Mouse (Mus musculus): ENCODE results near the gene Nell1. TPM values are rescaled to one million over a fixed set of nuclear protein-coding genes. Genes with fewer than 3 reads are reported as not detected.

Gene Nell1
- total and polyA plus RNA-seq, 2 experiments: not detected

- Histone ChIP-seq H3K4me1 (ENCODE audit: control insufficient read depth, insufficient read depth, low read length) (no peaks in the 10 kb centered on the region), H3K79me2 (ENCODE audit: control insufficient read depth, insufficient read depth, low read length) (no peaks in the 10 kb centered on the region), H3K27ac (replicated peaks; ENCODE audit: insufficient read depth, low read depth, low read length) (no peak overlapping the region), H3K36me3 (ENCODE audit: control insufficient read depth, insufficient read depth, low read length) (no peaks in the 10 kb centered on the region), H3K27me3 (ENCODE audit: control insufficient read depth, insufficient read depth, low read length) (no peaks in the 10 kb centered on the region), H3K9ac (ENCODE audit: low read depth, low read length) (no peak overlapping the region), H3K4me3 (ENCODE audit: insufficient read depth, low read depth, low read length) (no peak overlapping the region)
- no peak for DNase-seq (ENCODE audit: extremely low read depth, low read depth, low spot score)
- 72% methylated on average over 2 of the region's 2 CpGs for WGBS
- no peak for TF ChIP-seq CTCF (IDR thresholded peaks at IDR 0.05; ENCODE audit: low read depth, low read length)
- no peak for TF ChIP-seq POLR2A (IDR thresholded peaks at IDR 0.05; ENCODE audit: extremely low read depth, insufficient read depth, low read length)
Observed at GRCm38 (mm10) chr7:50005268-50005667, 30.6 kb downstream of the Nell1 start.

- 52% methylated on average over 13 of the region's 13 CpGs for WGBS
- Histone ChIP-seq H3K79me2 (ENCODE audit: control insufficient read depth, insufficient read depth, low read length) (no peaks in the 10 kb centered on the region), H3K27me3 (ENCODE audit: control insufficient read depth, insufficient read depth, low read length) (no peaks in the 10 kb centered on the region), H3K27ac (replicated peaks; ENCODE audit: insufficient read depth, low read depth, low read length) (no peak overlapping the region), H3K36me3 (ENCODE audit: control insufficient read depth, insufficient read depth, low read length) (no peaks in the 10 kb centered on the region), H3K4me3 (ENCODE audit: insufficient read depth, low read depth, low read length) (no peak overlapping the region), H3K4me1 (ENCODE audit: control insufficient read depth, insufficient read depth, low read length) (no peaks in the 10 kb centered on the region), H3K9ac (ENCODE audit: low read depth, low read length) (no peak overlapping the region)
- no peak for DNase-seq (ENCODE audit: extremely low read depth, low read depth, low spot score)
- TF ChIP-seq POLR2A (IDR thresholded peaks at IDR 0.05; ENCODE audit: extremely low read depth, insufficient read depth, low read length): no peak
- no peak for TF ChIP-seq CTCF (IDR thresholded peaks at IDR 0.05; ENCODE audit: low read depth, low read length)
Observed at GRCm38 (mm10) chr7:50035187-50036153, 60.8 kb downstream of the Nell1 start.

- TF ChIP-seq POLR2A (IDR thresholded peaks at IDR 0.05; ENCODE audit: extremely low read depth, insufficient read depth, low read length): no peak
- TF ChIP-seq CTCF (IDR thresholded peaks at IDR 0.05; ENCODE audit: low read depth, low read length): no peak
- no peaks in the 10 kb centered on the region for H3K79me2 ChIP-seq (ENCODE audit: control insufficient read depth, insufficient read depth, low read length)
- 40% methylated on average over 6 of the region's 6 CpGs for WGBS
- no peak overlapping the region for H3K4me3 ChIP-seq (ENCODE audit: insufficient read depth, low read depth, low read length)
- no peak for DNase-seq (ENCODE audit: extremely low read depth, low read depth, low spot score)
- H3K4me1 ChIP-seq (ENCODE audit: control insufficient read depth, insufficient read depth, low read length): no peaks in the 10 kb centered on the region
- no peak overlapping the region for H3K27ac ChIP-seq (replicated peaks; ENCODE audit: insufficient read depth, low read depth, low read length)
- H3K9ac ChIP-seq (ENCODE audit: low read depth, low read length): no peak overlapping the region
- no peaks in the 10 kb centered on the region for H3K27me3 ChIP-seq (ENCODE audit: control insufficient read depth, insufficient read depth, low read length)
- no peaks in the 10 kb centered on the region for H3K36me3 ChIP-seq (ENCODE audit: control insufficient read depth, insufficient read depth, low read length)
Observed at GRCm38 (mm10) chr7:50041112-50041511, 66.4 kb downstream of the Nell1 start.

- DNase-seq (ENCODE audit: extremely low read depth, low read depth, low spot score): no peak
- Histone ChIP-seq H3K4me1 (ENCODE audit: control insufficient read depth, insufficient read depth, low read length) (no peaks in the 10 kb centered on the region), H3K27ac (replicated peaks; ENCODE audit: insufficient read depth, low read depth, low read length) (no peak overlapping the region), H3K9ac (ENCODE audit: low read depth, low read length) (no peak overlapping the region), H3K4me3 (ENCODE audit: insufficient read depth, low read depth, low read length) (no peak overlapping the region), H3K79me2 (ENCODE audit: control insufficient read depth, insufficient read depth, low read length) (no peaks in the 10 kb centered on the region), H3K36me3 (ENCODE audit: control insufficient read depth, insufficient read depth, low read length) (no peaks in the 10 kb centered on the region), H3K27me3 (ENCODE audit: control insufficient read depth, insufficient read depth, low read length) (no peaks in the 10 kb centered on the region)
- 88% methylated on average over 4 of the region's 4 CpGs for WGBS
- TF ChIP-seq POLR2A (IDR thresholded peaks at IDR 0.05; ENCODE audit: extremely low read depth, insufficient read depth, low read length) (no peak), CTCF (IDR thresholded peaks at IDR 0.05; ENCODE audit: low read depth, low read length) (no peak)
Observed at GRCm38 (mm10) chr7:50050144-50050543, 75.5 kb downstream of the Nell1 start.

- WGBS: 89% methylated on average over 2 of the region's 2 CpGs
Observed at GRCm38 (mm10) chr7:50053704-50054103, 79.0 kb downstream of the Nell1 start.

GRCm38 (mm10) chr7:50094461-50094860, 119.8 kb downstream of the Nell1 start:
- Histone ChIP-seq H3K4me3 (ENCODE audit: insufficient read depth, low read depth, low read length) (no peak overlapping the region), H3K79me2 (ENCODE audit: control insufficient read depth, insufficient read depth, low read length) (no peaks in the 10 kb centered on the region), H3K27ac (replicated peaks; ENCODE audit: insufficient read depth, low read depth, low read length) (no peak overlapping the region), H3K9ac (ENCODE audit: low read depth, low read length) (no peak overlapping the region), H3K27me3 (ENCODE audit: control insufficient read depth, insufficient read depth, low read length) (no peaks in the 10 kb centered on the region), H3K36me3 (ENCODE audit: control insufficient read depth, insufficient read depth, low read length) (no peaks in the 10 kb centered on the region), H3K4me1 (ENCODE audit: control insufficient read depth, insufficient read depth, low read length) (no peaks in the 10 kb centered on the region)
- TF ChIP-seq CTCF (IDR thresholded peaks at IDR 0.05; ENCODE audit: low read depth, low read length) (no peak), POLR2A (IDR thresholded peaks at IDR 0.05; ENCODE audit: extremely low read depth, insufficient read depth, low read length) (no peak)
- DNase-seq (ENCODE audit: extremely low read depth, low read depth, low spot score): no peak
- 82% methylated on average over 5 of the region's 5 CpGs for WGBS

More at GRCm38 (mm10) chr7:50053704-50054103, 79.0 kb downstream of the Nell1 start:
- Histone ChIP-seq H3K4me1 (ENCODE audit: control insufficient read depth, insufficient read depth, low read length) (no peaks in the 10 kb centered on the region), H3K4me3 (ENCODE audit: insufficient read depth, low read depth, low read length) (no peak overlapping the region), H3K27ac (replicated peaks; ENCODE audit: insufficient read depth, low read depth, low read length) (no peak overlapping the region), H3K36me3 (ENCODE audit: control insufficient read depth, insufficient read depth, low read length) (no peaks in the 10 kb centered on the region), H3K79me2 (ENCODE audit: control insufficient read depth, insufficient read depth, low read length) (no peaks in the 10 kb centered on the region), H3K9ac (ENCODE audit: low read depth, low read length) (no peak overlapping the region), H3K27me3 (ENCODE audit: control insufficient read depth, insufficient read depth, low read length) (no peaks in the 10 kb centered on the region)
- TF ChIP-seq POLR2A (IDR thresholded peaks at IDR 0.05; ENCODE audit: extremely low read depth, insufficient read depth, low read length) (no peak), CTCF (IDR thresholded peaks at IDR 0.05; ENCODE audit: low read depth, low read length) (no peak)
- no peak for DNase-seq (ENCODE audit: extremely low read depth, low read depth, low spot score)

Data from liver, adult 2 months (tissue).